Mouse (Mus musculus): ENCODE results near the gene Srsf6. TPM values are rescaled to one million over a fixed set of nuclear protein-coding genes. Genes with fewer than 3 reads are reported as not detected.
A peak's percentile ranks its signal among the peaks of the same experiment; 100 is the strongest.

The Srsf6 gene
- polyA plus RNA-seq, 1 experiment from 2014 or later = 95.6 TPM

- WGBS (ENCODE audit: insufficient replicate concordance) = 86% methylated on average over 19 of the region's 19 CpGs
- no peak overlapping the region for H3K27ac ChIP-seq (replicated peaks)
- no peak overlapping the region for H3K4me2 ChIP-seq
- peaks cover under 1% of the 10 kb centered on the region; the same call in 1 of the 2 replicates for H3K27me3 ChIP-seq
- ATAC-seq (ENCODE audit: insufficient read depth) = no peak
- H3K9me3 ChIP-seq (replicated peaks) = no peaks in the 10 kb centered on the region
- H3K9ac ChIP-seq = no peak overlapping the region
- H3K4me3 ChIP-seq (replicated peaks) = no peak overlapping the region
- peaks cover 66% of the 10 kb centered on the region for H3K36me3 ChIP-seq (replicated peaks)
- peaks cover 41% of the 10 kb centered on the region for H3K4me1 ChIP-seq (replicated peaks)
These were observed 3.1 kb downstream of the Srsf6 start for GRCm38 (mm10) chr2:162934421-162934820.

GRCm38 (mm10) chr2:162935700-162936099, 4.4 kb downstream of the Srsf6 start:
- no peak overlapping the region for H3K4me2 ChIP-seq
- ATAC-seq (ENCODE audit: insufficient read depth) = no peak
- no peak overlapping the region for H3K4me3 ChIP-seq (replicated peaks)
- peaks cover 33% of the 10 kb centered on the region for H3K4me1 ChIP-seq (replicated peaks)
- H3K9me3 ChIP-seq (replicated peaks) = no peaks in the 10 kb centered on the region
- WGBS (ENCODE audit: insufficient replicate concordance) = 88% methylated on average over 3 of the region's 3 CpGs
- peaks cover 6% of the 10 kb centered on the region; the same call in 1 of the 2 replicates for H3K27me3 ChIP-seq
- H3K27ac ChIP-seq (replicated peaks) = no peak overlapping the region
- no peak overlapping the region for H3K9ac ChIP-seq
- H3K36me3 ChIP-seq (replicated peaks) = peaks cover 79% of the 10 kb centered on the region

- WGBS (ENCODE audit: insufficient replicate concordance) = 46% methylated on average over 1 of the region's 1 CpGs
- no peak overlapping the region for H3K9ac ChIP-seq
- no peak overlapping the region for H3K27ac ChIP-seq (replicated peaks)
- H3K4me3 ChIP-seq (replicated peaks) = no peak overlapping the region
- no peak overlapping the region for H3K4me2 ChIP-seq
- H3K27me3 ChIP-seq = peaks cover 43% of the 10 kb centered on the region
- H3K9me3 ChIP-seq (replicated peaks) = no peaks in the 10 kb centered on the region
- ATAC-seq (ENCODE audit: insufficient read depth) = no peak
- peaks cover 66% of the 10 kb centered on the region for H3K36me3 ChIP-seq (replicated peaks)
- peaks cover 18% of the 10 kb centered on the region for H3K4me1 ChIP-seq (replicated peaks)
These were observed 8.2 kb downstream of the Srsf6 start for GRCm38 (mm10) chr2:162939562-162939961.

GRCm38 (mm10) chr2:162943148-162943846, 12.0 kb downstream of the Srsf6 start, which contains the start of gene L3mbtl1:
Gene L3mbtl1, plus strand, starts transcription at chr2:162943472.
- Histone ChIP-seq H3K4me1 (replicated peaks) (peaks cover 20% of the 10 kb centered on the region), H3K27ac (replicated peaks) (no peak within 1 kb of the TSS), H3K27me3 (peaks cover 50% of the 10 kb centered on the region), H3K4me3 (replicated peaks) (peak within 1 kb of the TSS; percentile 48), H3K4me2 (peak within 1 kb of the TSS; percentile 68), H3K9me3 (replicated peaks) (no peaks in the 10 kb centered on the region), H3K36me3 (replicated peaks) (peaks cover 31% of the 10 kb centered on the region), H3K9ac (no peak within 1 kb of the TSS)
- under 1% methylated on average over 40 of the region's 40 CpGs for WGBS (ENCODE audit: insufficient replicate concordance)
- ATAC-seq (ENCODE audit: insufficient read depth) = no peak

- Histone ChIP-seq H3K27me3 (peaks cover 50% of the 10 kb centered on the region), H3K4me1 (replicated peaks) (peaks cover 22% of the 10 kb centered on the region), H3K36me3 (replicated peaks) (peaks cover 25% of the 10 kb centered on the region), H3K4me2 (peak overlapping the region; percentile 68), H3K27ac (replicated peaks) (no peak overlapping the region), H3K4me3 (replicated peaks) (no peak overlapping the region), H3K9me3 (replicated peaks) (no peaks in the 10 kb centered on the region), H3K9ac (no peak overlapping the region)
- WGBS (ENCODE audit: insufficient replicate concordance) = 6% methylated on average over 11 of the region's 11 CpGs
- no peak for ATAC-seq (ENCODE audit: insufficient read depth)
These were observed 12.6 kb downstream of the Srsf6 start for GRCm38 (mm10) chr2:162943931-162944330.

GRCm38 (mm10) chr2:162946964-162947363, 15.6 kb downstream of the Srsf6 start:
- 73% methylated on average over 5 of the region's 5 CpGs for WGBS (ENCODE audit: insufficient replicate concordance)

GRCm38 (mm10) chr2:162947736-162948135, 16.4 kb downstream of the Srsf6 start:
- WGBS (ENCODE audit: insufficient replicate concordance) = 34% methylated on average over 15 of the region's 15 CpGs
- ATAC-seq (ENCODE audit: insufficient read depth) = peak; percentile 30; the same call in 1 of the 2 replicates
- no peaks in the 10 kb centered on the region for H3K36me3 ChIP-seq (replicated peaks)
- peak overlapping the region; percentile 27 for H3K4me3 ChIP-seq (replicated peaks)
- H3K9me3 ChIP-seq (replicated peaks) = no peaks in the 10 kb centered on the region
- H3K4me1 ChIP-seq (replicated peaks) = peaks cover 18% of the 10 kb centered on the region
- H3K9ac ChIP-seq = no peak overlapping the region
- H3K4me2 ChIP-seq = peak overlapping the region; percentile 55
- H3K27me3 ChIP-seq = peaks cover 25% of the 10 kb centered on the region
- H3K27ac ChIP-seq (replicated peaks) = no peak overlapping the region

More at GRCm38 (mm10) chr2:162946964-162947363, 15.6 kb downstream of the Srsf6 start:
- H3K4me2 ChIP-seq = no peak overlapping the region
- H3K4me1 ChIP-seq (replicated peaks) = peaks cover 18% of the 10 kb centered on the region
- no peak for ATAC-seq (ENCODE audit: insufficient read depth)
- H3K9ac ChIP-seq = no peak overlapping the region
- peaks cover 32% of the 10 kb centered on the region for H3K27me3 ChIP-seq
- no peaks in the 10 kb centered on the region for H3K36me3 ChIP-seq (replicated peaks)
- no peak overlapping the region for H3K27ac ChIP-seq (replicated peaks)
- no peak overlapping the region for H3K4me3 ChIP-seq (replicated peaks)
- H3K9me3 ChIP-seq (replicated peaks) = no peaks in the 10 kb centered on the region

- Histone ChIP-seq H3K4me2 (peak overlapping the region; percentile 55), H3K9me3 (replicated peaks) (no peaks in the 10 kb centered on the region), H3K27me3 (peaks cover 20% of the 10 kb centered on the region), H3K4me1 (replicated peaks) (peaks cover 15% of the 10 kb centered on the region), H3K9ac (no peak overlapping the region), H3K4me3 (replicated peaks) (peak overlapping the region; percentile 27), H3K36me3 (replicated peaks) (no peaks in the 10 kb centered on the region), H3K27ac (replicated peaks) (no peak overlapping the region)
- WGBS (ENCODE audit: insufficient replicate concordance) = 49% methylated on average over 14 of the region's 14 CpGs
- ATAC-seq (ENCODE audit: insufficient read depth) = 0 out of 2 replicates have a peak, but pooled peaks have one; percentile 36
These were observed 16.9 kb downstream of the Srsf6 start for GRCm38 (mm10) chr2:162948221-162948620.

- no peaks in the 10 kb centered on the region for H3K27me3 ChIP-seq
- H3K4me3 ChIP-seq (replicated peaks) = no peak overlapping the region
- no peaks in the 10 kb centered on the region for H3K36me3 ChIP-seq (replicated peaks)
- H3K4me1 ChIP-seq (replicated peaks) = peaks cover 10% of the 10 kb centered on the region
- no peaks in the 10 kb centered on the region for H3K9me3 ChIP-seq (replicated peaks)
- no peak overlapping the region for H3K4me2 ChIP-seq
- no peak for ATAC-seq (ENCODE audit: insufficient read depth)
- WGBS (ENCODE audit: insufficient replicate concordance) = 75% methylated on average over 2 of the region's 2 CpGs
- no peak overlapping the region for H3K27ac ChIP-seq (replicated peaks)
- H3K9ac ChIP-seq = no peak overlapping the region
These were observed 19.4 kb downstream of the Srsf6 start for GRCm38 (mm10) chr2:162950776-162951175.

- Histone ChIP-seq H3K4me3 (replicated peaks) (no peak overlapping the region), H3K9ac (no peak overlapping the region), H3K27ac (replicated peaks) (no peak overlapping the region), H3K9me3 (replicated peaks) (no peaks in the 10 kb centered on the region), H3K4me2 (no peak overlapping the region), H3K27me3 (no peaks in the 10 kb centered on the region), H3K36me3 (replicated peaks) (no peaks in the 10 kb centered on the region), H3K4me1 (replicated peaks) (no peaks in the 10 kb centered on the region)
- WGBS (ENCODE audit: insufficient replicate concordance) = 77% methylated on average over 2 of the region's 2 CpGs
- ATAC-seq (ENCODE audit: insufficient read depth) = no peak
These were observed 25.5 kb downstream of the Srsf6 start for GRCm38 (mm10) chr2:162956843-162957242.

- H3K27ac ChIP-seq (replicated peaks) = no peak overlapping the region
- H3K9me3 ChIP-seq (replicated peaks) = no peaks in the 10 kb centered on the region
- ATAC-seq (ENCODE audit: insufficient read depth) = no peak
- H3K27me3 ChIP-seq = no peaks in the 10 kb centered on the region
- H3K4me2 ChIP-seq = no peak overlapping the region
- H3K36me3 ChIP-seq (replicated peaks) = no peaks in the 10 kb centered on the region
- no peak overlapping the region for H3K4me3 ChIP-seq (replicated peaks)
- no peaks in the 10 kb centered on the region for H3K4me1 ChIP-seq (replicated peaks)
- 59% methylated on average over 9 of the region's 10 CpGs for WGBS (ENCODE audit: insufficient replicate concordance)
- no peak overlapping the region for H3K9ac ChIP-seq
These were observed 30.0 kb downstream of the Srsf6 start for GRCm38 (mm10) chr2:162961321-162961720.

Data from liver, embryonic 15.5 days (tissue).